Mouse (Mus musculus): ENCODE data around the gene Tnfrsf21.
A peak's percentile ranks its signal among the peaks of the same experiment; 100 is the strongest.

Tnfrsf21 gene

GRCm38 (mm10) chr17:43025819-43026593 lies 9.7 kb downstream of the Tnfrsf21 start:
- no peak for DNase-seq

- DNase-seq, result no peak
These were observed 10.4 kb downstream of the Tnfrsf21 start for GRCm38 (mm10) chr17:43026708-43027107.

- DNase-seq, result no peak
These were observed 13.2 kb downstream of the Tnfrsf21 start for GRCm38 (mm10) chr17:43029546-43029945.

- no peak for DNase-seq
These were observed 13.9 kb downstream of the Tnfrsf21 start for GRCm38 (mm10) chr17:43030290-43030689.

GRCm38 (mm10) chr17:43032489-43033036 lies 16.2 kb downstream of the Tnfrsf21 start:
- DNase-seq, result no peak

GRCm38 (mm10) chr17:43035386-43035785 lies 19.0 kb downstream of the Tnfrsf21 start:
- no peak for DNase-seq

GRCm38 (mm10) chr17:43036058-43036757 lies 19.9 kb downstream of the Tnfrsf21 start:
- no peak for DNase-seq

GRCm38 (mm10) chr17:43040571-43040970 lies 24.2 kb downstream of the Tnfrsf21 start:
- DNase-seq, result no peak

GRCm38 (mm10) chr17:43050619-43051018 lies 34.3 kb downstream of the Tnfrsf21 start:
- DNase-seq, result no peak

- DNase-seq, result no peak
These were observed 36.4 kb downstream of the Tnfrsf21 start for GRCm38 (mm10) chr17:43052791-43053190.

GRCm38 (mm10) chr17:43053943-43054342 lies 37.6 kb downstream of the Tnfrsf21 start:
- DNase-seq, result no peak

GRCm38 (mm10) chr17:43058277-43059025 lies 42.1 kb downstream of the Tnfrsf21 start:
- no peak for DNase-seq

- DNase-seq, result no peak
These were observed 48.4 kb downstream of the Tnfrsf21 start for GRCm38 (mm10) chr17:43064705-43065104.

- peak; percentile 70 for DNase-seq
These were observed 52.6 kb downstream of the Tnfrsf21 start for GRCm38 (mm10) chr17:43068846-43069553.

GRCm38 (mm10) chr17:43070946-43071345 lies 54.6 kb downstream of the Tnfrsf21 start:
- no peak for DNase-seq

- DNase-seq, result no peak
These were observed 55.9 kb downstream of the Tnfrsf21 start for GRCm38 (mm10) chr17:43072142-43072786.

- no peak for DNase-seq
These were observed 56.4 kb downstream of the Tnfrsf21 start for GRCm38 (mm10) chr17:43072787-43073148.

- DNase-seq, result no peak
These were observed 58.0 kb downstream of the Tnfrsf21 start for GRCm38 (mm10) chr17:43074391-43074790.

GRCm38 (mm10) chr17:43075100-43075499 lies 58.7 kb downstream of the Tnfrsf21 start:
- no peak for DNase-seq

- DNase-seq, result no peak
These were observed 59.6 kb downstream of the Tnfrsf21 start for GRCm38 (mm10) chr17:43075937-43076336.

- DNase-seq, result peak; percentile 78
These were observed 60.6 kb downstream of the Tnfrsf21 start for GRCm38 (mm10) chr17:43076801-43077493.

Measured in kidney, adult 18-20 months (tissue).